Mouse (Mus musculus) T-cell, adult 66 days (primary cell): Measurements from ENCODE around the gene Spin2f. TPM values are rescaled to one million over a fixed set of nuclear protein-coding genes. Genes with fewer than 3 reads are reported as not detected.

ENCODE experiments used
- total RNA-seq, 2 experiments: library from RNA; stranded (reverse); gene quantifications; 3 replicates in 1 of 2; 4 replicates in 1 of 2; pipeline ENCODE4 v1.2.4; 2023

Spin2f gene
- total RNA-seq, result not detected

GRCm38 (mm10) chrX:31253594-31253993 lies at the start of gene Spin2f:
TSS of gene Spin2f (plus strand) at chrX:31253894.

Other genes with a start within 250 kb of the Spin2f start
- gene Btbd35f29, start 136.2 kb upstream of the Spin2f start, total RNA-seq, result not detected
- not detected for gene Btbd35f26, start 82.6 kb downstream of the Spin2f start, total RNA-seq
- gene Btbd35f19, start 130.0 kb downstream of the Spin2f start, total RNA-seq, result not detected